In the genomic region with DNA sequence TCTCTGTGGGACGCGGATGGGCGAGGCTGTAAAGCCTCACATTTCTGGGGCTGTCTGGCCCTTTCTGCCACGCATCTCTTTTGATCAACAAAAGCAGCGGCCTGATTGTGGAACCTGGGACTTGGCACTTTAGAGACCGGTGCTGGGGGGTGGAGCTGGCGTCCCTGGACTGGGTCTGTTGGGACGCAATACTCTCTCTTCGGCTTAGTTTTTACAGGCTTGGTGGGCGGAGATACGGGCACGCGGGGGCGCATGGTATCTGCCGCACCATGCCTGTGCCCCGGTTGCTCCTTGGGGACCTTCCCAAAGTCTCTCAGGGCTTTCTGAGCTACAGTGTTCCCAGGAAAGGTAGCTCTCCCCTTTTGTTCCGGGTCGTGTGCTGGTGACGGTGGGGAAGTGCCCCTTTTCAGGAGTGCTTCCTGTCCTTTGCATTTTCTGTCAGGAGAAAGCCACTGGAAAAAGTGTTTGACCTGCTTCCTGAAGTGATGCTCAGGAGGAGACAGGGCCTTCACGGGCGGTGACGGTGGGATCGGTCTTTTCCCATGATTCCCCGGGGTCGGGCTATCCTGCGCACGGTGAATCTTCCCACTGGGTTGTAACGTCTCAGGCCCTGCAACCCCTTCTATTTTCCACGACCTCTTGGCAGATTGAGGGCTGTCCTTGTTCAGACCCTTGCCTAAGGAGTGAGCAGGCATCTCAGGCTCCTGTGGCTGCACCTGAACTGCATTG, we compare ENCODE assay signal across 9 mouse cellular contexts. TPM values are rescaled to one million over a fixed set of nuclear protein-coding genes. Genes with fewer than 3 reads are reported as not detected.
DNase-seq lines count a peak whose midpoint lies in the region; ATAC-seq and TF ChIP-seq lines count a peak whose summit lies in the region.
"Had no signal": no experiment of that assay in that cellular context is flagged by ENCODE, and none has a peak within 500 bp of the region (broad histone marks: within the 10 kb centered on the region; RNA-seq: fewer than 3 reads in every experiment).

No protein-coding gene starts in this region.

- no peaks in the 10 kb centered on the region for H3K27me3 ChIP-seq in heart, adult 2 months (ENCODE audit: control insufficient read depth, insufficient read depth, low read length)
- H3K27me3 ChIP-seq in hindbrain, embryonic 12.5 days = peaks cover 8% of the 10 kb centered on the region
- peaks cover 44% of the 10 kb centered on the region for H3K27me3 ChIP-seq in midbrain, embryonic 10.5 days (ENCODE audit: low read depth, poor library complexity, severe bottlenecking)

- TF ChIP-seq CTCF in heart, adult 2 months (IDR thresholded peaks at IDR 0.05) = no peak

- no peak for ATAC-seq in hindbrain, embryonic 12.5 days (ENCODE audit: low FRiP score)
- no peak for ATAC-seq in monocyte, adult 5-6 weeks (replicated peaks; ENCODE audit: insufficient number of reproducible peaks, low FRiP score, low TSS enrichment, poor library complexity, severe bottlenecking)

- H3K4me3 ChIP-seq in heart, adult 2 months = no peak overlapping the region
- no peak overlapping the region for H3K4me3 ChIP-seq in hindbrain, embryonic 12.5 days
- peak overlapping the region; percentile 21; the same call in 1 of the 2 replicates for H3K4me3 ChIP-seq in midbrain, embryonic 10.5 days

- no peaks in the 10 kb centered on the region for H3K4me1 ChIP-seq in heart, adult 2 months (ENCODE audit: control insufficient read depth, insufficient read depth, low read length)
- peaks cover 9% of the 10 kb centered on the region; the same call in 1 of the 2 replicates for H3K4me1 ChIP-seq in hindbrain, embryonic 12.5 days
- peaks cover 20% of the 10 kb centered on the region for H3K4me1 ChIP-seq in midbrain, embryonic 10.5 days

- H3K9ac ChIP-seq in heart, adult 2 months (ENCODE audit: low read depth, low read length) = peak overlapping the region; percentile 11; the same call in 1 of the 2 replicates
- H3K9ac ChIP-seq in hindbrain, embryonic 12.5 days = no peak overlapping the region

- no peaks in the 10 kb centered on the region for H3K79me2 ChIP-seq in heart, adult 2 months (replicated peaks; ENCODE audit: control insufficient read depth, insufficient read depth, low read length)

- TF ChIP-seq POLR2A in heart, adult 2 months (IDR thresholded peaks at IDR 0.05; ENCODE audit: insufficient read depth, low read depth, low read length) = no peak

- H3K9me3 ChIP-seq in hindbrain, embryonic 12.5 days (replicated peaks) = no peaks in the 10 kb centered on the region
- no peaks in the 10 kb centered on the region for H3K9me3 ChIP-seq in midbrain, embryonic 10.5 days (replicated peaks)

- no peak for TF ChIP-seq EP300 in heart, adult 2 months (IDR thresholded peaks at IDR 0.05; ENCODE audit: insufficient read depth, low read depth, low read length)

- H3K4me2 ChIP-seq in hindbrain, embryonic 12.5 days (replicated peaks) = peak overlapping the region; percentile 38

- intact Hi-C loops in heart, adult 2 months (cut with DNase I) = loop anchor here (5.0 kb wide), 4 partner anchors 79 to 1089 kb away; no protein-coding TSS in a partner anchor
- intact Hi-C loops in left cerebral cortex, postnatal 14 days (cut with DNase I) = loop anchor here (5.0 to 10.0 kb wide), 2 partner anchors 89 to 192 kb away; no protein-coding TSS in a partner anchor

- H3K36me3 ChIP-seq in heart, adult 2 months (ENCODE audit: control insufficient read depth, insufficient read depth, low read length) = no peaks in the 10 kb centered on the region
- H3K36me3 ChIP-seq in hindbrain, embryonic 12.5 days = no peaks in the 10 kb centered on the region
- H3K36me3 ChIP-seq in midbrain, embryonic 10.5 days = no peaks in the 10 kb centered on the region

- H3K27ac ChIP-seq in heart, adult 2 months = no peak overlapping the region
- H3K27ac ChIP-seq in hindbrain, embryonic 12.5 days = no peak overlapping the region
- H3K27ac ChIP-seq in midbrain, embryonic 10.5 days (replicated peaks) = no peak overlapping the region

- DNase-seq in heart, adult 2 months = no peak
- DNase-seq in heart, adult 18-20 months = no peak
- peak; percentile 52 for DNase-seq in ES-CJ7 (ENCODE audit: low read depth, low spot score)
- no peak for DNase-seq in midbrain, embryonic 10.5 days (ENCODE audit: low spot score)
- no peak for DNase-seq in gastrocnemius, postnatal 25 days
- no peak for DNase-seq in left cerebral cortex, postnatal 14 days (ENCODE audit: low spot score in 2 of 2)

- WGBS in heart, adult 2 months = 28% methylated on average over 29 of the region's 29 CpGs
- WGBS in hindbrain, embryonic 12.5 days = 36% methylated on average over 29 of the region's 29 CpGs
- 35% methylated on average over 29 of the region's 29 CpGs for WGBS in midbrain, embryonic 10.5 days

RNA-seq across cellular contexts. Expression of a gene that starts 5.2 kb away (rescaled TPM):
- total RNA-seq in heart, adult 2 months (2021) = not detected
- polyA plus RNA-seq in heart, adult 2 months (2012; rRNA removed) = 0.04 and 0.06 TPM in 2 replicates
- total RNA-seq in heart, adult 18-20 months (2021) = not detected
- not detected in 2 replicates for polyA plus RNA-seq in hindbrain, embryonic 12.5 days (2016; fragmentation: Nextera tagmentation; extraction: Ambion mirVana)
- not detected in 2 replicates for polyA plus RNA-seq in midbrain, embryonic 10.5 days (2016; fragmentation: Nextera tagmentation; extraction: Ambion mirVana)
- total RNA-seq in monocyte, adult 5-6 weeks (2017) = not detected in 3 replicates
- not detected for total RNA-seq in gastrocnemius, postnatal 25 days (2021)
- total RNA-seq in left cerebral cortex, postnatal 14 days (2021) = under 1 TPM in 1 of 2 experiments, not detected in 1; 0.08 TPM
- total RNA-seq: left cerebral cortex, postnatal 25 days had no signal

RNA-seq across cellular contexts. Expression of a gene that starts 14.2 kb away (rescaled TPM):
- not detected for total RNA-seq in heart, adult 2 months (2021)
- 0.03 and 0.04 TPM in 2 replicates for polyA plus RNA-seq in heart, adult 2 months (2012; rRNA removed)
- total RNA-seq in heart, adult 18-20 months (2021) = under 1 TPM in 1 of 2 experiments, not detected in 1; 0.05 TPM
- not detected in 2 replicates for polyA plus RNA-seq in hindbrain, embryonic 12.5 days (2016; fragmentation: Nextera tagmentation; extraction: Ambion mirVana)
- polyA plus RNA-seq in midbrain, embryonic 10.5 days (2016; fragmentation: Nextera tagmentation; extraction: Ambion mirVana) = 0.02 TPM in 1 of 2 replicates, not detected in the other
- 0.19 TPM in 1 of 3 replicates, not detected in the others for total RNA-seq in monocyte, adult 5-6 weeks (2017)
- not detected for total RNA-seq in gastrocnemius, postnatal 25 days (2021)
- not detected for total RNA-seq in left cerebral cortex, postnatal 14 days (2021)

RNA-seq across cellular contexts. Expression of a gene that starts 16.2 kb away (rescaled TPM):
- total RNA-seq in heart, adult 2 months (2021) = not detected
- polyA plus RNA-seq in heart, adult 2 months (2012; rRNA removed) = 0.09 and 0.14 TPM in 2 replicates
- total RNA-seq in heart, adult 18-20 months (2021) = not detected
- polyA plus RNA-seq in hindbrain, embryonic 12.5 days (2016; fragmentation: Nextera tagmentation; extraction: Ambion mirVana) = 0.04 TPM in 1 of 2 replicates, not detected in the other
- polyA plus RNA-seq in midbrain, embryonic 10.5 days (2016; fragmentation: Nextera tagmentation; extraction: Ambion mirVana) = 0.02 TPM in 1 of 2 replicates, not detected in the other
- total RNA-seq in monocyte, adult 5-6 weeks (2017) = not detected in 3 replicates
- not detected for total RNA-seq in gastrocnemius, postnatal 25 days (2021)
- total RNA-seq in left cerebral cortex, postnatal 14 days (2021) = under 1 TPM; 0.13 to 0.18 TPM

RNA-seq across cellular contexts. Expression of a gene that starts 20.2 kb away (rescaled TPM):
- total RNA-seq in heart, adult 2 months (2021) = not detected
- polyA plus RNA-seq in heart, adult 2 months (2012; rRNA removed) = 0.09 TPM in 1 of 2 replicates, not detected in the other
- not detected for total RNA-seq in heart, adult 18-20 months (2021)
- polyA plus RNA-seq in hindbrain, embryonic 12.5 days (2016; fragmentation: Nextera tagmentation; extraction: Ambion mirVana) = 0.10 TPM in 1 of 2 replicates, not detected in the other
- polyA plus RNA-seq in midbrain, embryonic 10.5 days (2016; fragmentation: Nextera tagmentation; extraction: Ambion mirVana) = 0.04 and 0.30 TPM in 2 replicates
- not detected in 3 replicates for total RNA-seq in monocyte, adult 5-6 weeks (2017)
- under 1 TPM in 1 of 2 experiments, not detected in 1; 0.26 TPM for total RNA-seq in gastrocnemius, postnatal 25 days (2021)
- total RNA-seq in left cerebral cortex, postnatal 14 days (2021) = 1 to 10 TPM; 1.0 to 1.1 TPM

RNA-seq across cellular contexts. Expression of a gene that starts 32.4 kb away (rescaled TPM):
- not detected for total RNA-seq in heart, adult 2 months (2021)
- not detected in 2 replicates for polyA plus RNA-seq in heart, adult 2 months (2012; rRNA removed)
- total RNA-seq in heart, adult 18-20 months (2021) = not detected
- polyA plus RNA-seq in hindbrain, embryonic 12.5 days (2016; fragmentation: Nextera tagmentation; extraction: Ambion mirVana) = not detected in 2 replicates
- polyA plus RNA-seq in midbrain, embryonic 10.5 days (2016; fragmentation: Nextera tagmentation; extraction: Ambion mirVana) = not detected in 2 replicates
- not detected in 3 replicates for total RNA-seq in monocyte, adult 5-6 weeks (2017)
- not detected for total RNA-seq in gastrocnemius, postnatal 25 days (2021)
- not detected for total RNA-seq in left cerebral cortex, postnatal 14 days (2021)
- total RNA-seq: left cerebral cortex, postnatal 25 days had no signal
